Mouse (Mus musculus) embryonic facial prominence, embryonic 12.5 days (tissue): Measurements from ENCODE around the gene Mmp24. TPM values are rescaled to one million over a fixed set of nuclear protein-coding genes. Genes with fewer than 3 reads are reported as not detected.
A peak's percentile ranks its signal among the peaks of the same experiment; 100 is the strongest.

Experiments
- ATAC-seq: fragments of 200-750 bp; cut with Nextera tagmentation; 2 replicates; pipeline ENCODE4 v1.8.0; 2017; ENCODE audit not compliant: insufficient number of reproducible peaks, insufficient read depth, low FRiP score, low TSS enrichment
- H3K27ac ChIP-seq: fragments of 300-500 bp; sonication (generic); 2 replicates; pipeline ENCODE4 v1.5.1; 2016; ENCODE audit warnings: mild to moderate bottlenecking
- H3K27me3 ChIP-seq: fragments of 300-500 bp; sonication (generic); 2 replicates; pipeline ENCODE4 v1.6.1; 2016; ENCODE audit warnings: mild to moderate bottlenecking, moderate library complexity
- H3K36me3 ChIP-seq: fragments of 300-500 bp; sonication (generic); 2 replicates; pipeline ENCODE4 v1.6.1; 2016; ENCODE audit warnings: mild to moderate bottlenecking
- H3K4me1 ChIP-seq: fragments of 300-500 bp; sonication (generic); 2 replicates; pipeline ENCODE4 v1.6.1; 2016
- H3K4me2 ChIP-seq: fragments of 300-500 bp; sonication (generic); replicated peaks from 2 replicates; pipeline ENCODE4 v1.6.1; 2016; ENCODE audit warnings: mild to moderate bottlenecking, moderate library complexity
- H3K4me3 ChIP-seq: fragments of 300-500 bp; sonication (generic); 2 replicates; pipeline ENCODE4 v1.5.1; 2016; ENCODE audit warnings: mild to moderate bottlenecking
- H3K9ac ChIP-seq: fragments of 300-500 bp; sonication (generic); 2 replicates; pipeline ENCODE4 v1.6.1; 2016; ENCODE audit warnings: mild to moderate bottlenecking, moderate library complexity
- H3K9me3 ChIP-seq: fragments of 300-500 bp; sonication (generic); 2 replicates; pipeline ENCODE4 v1.6.1; 2016; ENCODE audit warnings: mild to moderate bottlenecking, moderate library complexity
- WGBS: fragments of 180-500 bp; shearing (Covaris S2); methylation state at CpG from one replicate; pipeline ENCODE4 v1.1.7; 2016; 5-methylcytosine and 5-hydroxymethylcytosine counted together
- polyA plus RNA-seq: library from polyadenylated mRNA; unstranded; fragments of >200 nt; fragmentation: Nextera tagmentation; extraction: Ambion mirVana; gene quantifications from 2 replicates; pipeline ENCODE4 v1.2.1, GENCODE M21; 2016

Gene Mmp24
- polyA plus RNA-seq, 1 experiment from 2014 or later, result 0.61 TPM

GRCm38 (mm10) chr2:155743351-155743750 is 31.8 kb upstream of the Mmp24 start:
- WGBS, result 92% methylated on average over 9 of the region's 9 CpGs
- H3K4me1 ChIP-seq, result no peaks in the 10 kb centered on the region
- H3K9me3 ChIP-seq, result no peaks in the 10 kb centered on the region
- H3K27ac ChIP-seq, result no peak overlapping the region
- ATAC-seq, result no peak
- no peaks in the 10 kb centered on the region for H3K36me3 ChIP-seq
- no peaks in the 10 kb centered on the region for H3K27me3 ChIP-seq
- H3K9ac ChIP-seq, result no peak overlapping the region
- no peak overlapping the region for H3K4me3 ChIP-seq
- no peak overlapping the region for H3K4me2 ChIP-seq

GRCm38 (mm10) chr2:155745487-155745886 is 29.7 kb upstream of the Mmp24 start:
- H3K9ac ChIP-seq, result no peak overlapping the region
- no peak for ATAC-seq
- no peaks in the 10 kb centered on the region for H3K9me3 ChIP-seq
- H3K27ac ChIP-seq, result no peak overlapping the region
- H3K36me3 ChIP-seq, result no peaks in the 10 kb centered on the region
- no peak overlapping the region for H3K4me2 ChIP-seq
- no peaks in the 10 kb centered on the region for H3K27me3 ChIP-seq
- no peaks in the 10 kb centered on the region for H3K4me1 ChIP-seq
- 60% methylated on average over 3 of the region's 3 CpGs for WGBS
- H3K4me3 ChIP-seq, result no peak overlapping the region

- H3K4me3 ChIP-seq, result no peak overlapping the region
- 0 out of 2 replicates have a peak, but pooled peaks cover 5% of the 10 kb centered on the region for H3K4me1 ChIP-seq
- H3K9ac ChIP-seq, result no peak overlapping the region
- H3K27ac ChIP-seq, result no peak overlapping the region
- no peak overlapping the region for H3K4me2 ChIP-seq
- WGBS, result 86% methylated on average over 4 of the region's 4 CpGs
- H3K27me3 ChIP-seq, result 0 out of 2 replicates have a peak, but pooled peaks cover 2% of the 10 kb centered on the region
- H3K9me3 ChIP-seq, result no peaks in the 10 kb centered on the region
- no peak for ATAC-seq
- H3K36me3 ChIP-seq, result no peaks in the 10 kb centered on the region
Measured at GRCm38 (mm10) chr2:155749394-155749793, 25.7 kb upstream of the Mmp24 start.

DNA sequence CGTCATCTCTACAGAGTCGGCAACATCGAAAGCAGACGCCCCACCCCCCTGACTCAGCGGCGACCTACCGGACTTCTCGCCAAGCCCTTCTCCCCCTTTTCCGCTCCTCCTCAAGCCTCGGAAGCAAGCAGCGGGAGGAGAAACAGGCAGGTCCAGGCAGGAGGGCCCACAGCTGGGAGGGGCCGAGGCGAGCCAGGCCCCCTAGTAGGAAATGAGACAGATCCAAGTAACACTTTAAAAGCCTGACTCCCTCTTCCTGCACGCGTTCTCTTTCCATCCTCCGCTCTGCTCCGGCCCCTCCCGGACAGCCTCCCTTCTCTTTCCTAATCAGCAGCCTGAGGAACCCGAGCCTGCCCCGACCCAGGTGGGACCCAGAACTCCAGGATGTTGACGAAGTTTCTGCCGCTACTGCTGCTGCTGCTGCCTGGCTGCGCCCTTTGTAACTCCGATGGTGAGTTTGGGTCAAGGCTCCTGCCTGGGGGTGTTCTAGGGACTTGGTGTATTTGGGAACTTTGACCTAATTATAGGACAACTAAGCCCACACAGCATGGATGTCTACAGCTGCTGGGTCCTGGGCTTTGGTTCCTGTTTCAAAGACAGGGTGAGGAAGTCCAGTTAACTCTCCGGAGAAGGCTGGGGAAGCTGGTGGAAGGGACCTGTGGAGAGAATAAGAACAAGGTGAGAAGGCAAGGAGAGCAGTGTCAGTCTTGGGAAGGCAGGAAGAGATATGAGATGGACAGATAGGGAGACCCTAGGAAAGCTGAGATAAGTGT is 23.9 kb upstream of the Mmp24 start, which contains the start of gene Procr:
Gene Procr (plus strand): TSS at position 104 of the 773 bp plus-strand sequence.
- Histone ChIP-seq H3K4me3 (peak within 1 kb of the TSS; percentile 33), H3K9me3 (no peaks in the 10 kb centered on the region), H3K4me1 (0 out of 2 replicates have a peak, but pooled peaks cover 5% of the 10 kb centered on the region), H3K9ac (peak within 1 kb of the TSS; percentile 35), H3K4me2 (peak within 1 kb of the TSS; percentile 73), H3K36me3 (no peaks in the 10 kb centered on the region), H3K27ac (no peak within 1 kb of the TSS), H3K27me3 (0 out of 2 replicates have a peak, but pooled peaks cover 2% of the 10 kb centered on the region)
- ATAC-seq, result 0 out of 2 replicates have a peak, but pooled peaks have one; percentile 10
- WGBS, result 2% methylated on average over 25 of the region's 25 CpGs

DNA sequence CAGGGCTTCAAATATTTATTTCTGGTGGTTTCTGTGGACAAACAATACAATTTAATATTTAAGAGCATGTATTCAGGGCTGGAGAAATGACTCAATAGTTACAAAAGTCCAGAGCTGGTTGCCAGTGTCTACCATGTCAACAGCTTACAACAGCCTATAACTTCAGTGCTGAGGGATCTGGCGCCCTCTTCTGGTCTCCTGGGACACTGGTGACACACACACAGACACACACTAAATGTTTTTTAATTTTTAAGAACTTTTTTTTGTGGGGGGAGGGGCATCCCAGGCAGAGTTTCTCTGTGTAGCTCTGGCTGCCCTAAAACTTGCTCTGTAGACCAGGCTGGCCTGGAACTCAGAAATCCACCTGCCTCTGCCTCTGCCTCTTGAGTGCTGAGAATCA is 19.4 kb upstream of the Mmp24 start:
- no peak overlapping the region for H3K4me2 ChIP-seq
- H3K4me3 ChIP-seq, result no peak overlapping the region
- H3K27ac ChIP-seq, result no peak overlapping the region
- H3K9me3 ChIP-seq, result no peaks in the 10 kb centered on the region
- 0 out of 2 replicates have a peak, but pooled peaks cover 2% of the 10 kb centered on the region for H3K27me3 ChIP-seq
- H3K9ac ChIP-seq, result no peak overlapping the region
- WGBS, result 0% methylated on average over 1 of the region's 1 CpGs
- no peaks in the 10 kb centered on the region for H3K36me3 ChIP-seq
- no peak for ATAC-seq
- H3K4me1 ChIP-seq, result 0 out of 2 replicates have a peak, but pooled peaks cover 5% of the 10 kb centered on the region

- WGBS, result 52% methylated on average over 14 of the region's 14 CpGs
- H3K4me1 ChIP-seq, result no peaks in the 10 kb centered on the region
- no peak overlapping the region for H3K27ac ChIP-seq
- H3K4me2 ChIP-seq, result no peak overlapping the region
- no peaks in the 10 kb centered on the region for H3K9me3 ChIP-seq
- H3K27me3 ChIP-seq, result 0 out of 2 replicates have a peak, but pooled peaks cover 2% of the 10 kb centered on the region
- no peaks in the 10 kb centered on the region for H3K36me3 ChIP-seq
- H3K4me3 ChIP-seq, result no peak overlapping the region
- no peak for ATAC-seq
- H3K9ac ChIP-seq, result no peak overlapping the region
Measured at GRCm38 (mm10) chr2:155756855-155757566, 18.1 kb upstream of the Mmp24 start.

- Histone ChIP-seq H3K36me3 (no peaks in the 10 kb centered on the region), H3K27ac (no peak overlapping the region), H3K9ac (peak overlapping the region; percentile 30; the same call in 1 of the 2 replicates), H3K9me3 (no peaks in the 10 kb centered on the region), H3K4me2 (no peak overlapping the region), H3K4me1 (no peaks in the 10 kb centered on the region), H3K27me3 (peaks cover 7% of the 10 kb centered on the region; the same call in 1 of the 2 replicates), H3K4me3 (no peak overlapping the region)
- 51% methylated on average over 13 of the region's 13 CpGs for WGBS
- ATAC-seq, result no peak
Measured at GRCm38 (mm10) chr2:155764679-155765418, 10.3 kb upstream of the Mmp24 start.

- Histone ChIP-seq H3K27me3 (peaks cover 45% of the 10 kb centered on the region), H3K9ac (no peak overlapping the region), H3K36me3 (no peaks in the 10 kb centered on the region), H3K4me1 (peaks cover 4% of the 10 kb centered on the region; the same call in 1 of the 2 replicates), H3K4me3 (no peak overlapping the region), H3K9me3 (no peaks in the 10 kb centered on the region), H3K4me2 (no peak overlapping the region), H3K27ac (no peak overlapping the region)
- no peak for ATAC-seq
- WGBS, result 68% methylated on average over 4 of the region's 4 CpGs
Measured at GRCm38 (mm10) chr2:155773664-155774063, 1.5 kb upstream of the Mmp24 start.

DNA sequence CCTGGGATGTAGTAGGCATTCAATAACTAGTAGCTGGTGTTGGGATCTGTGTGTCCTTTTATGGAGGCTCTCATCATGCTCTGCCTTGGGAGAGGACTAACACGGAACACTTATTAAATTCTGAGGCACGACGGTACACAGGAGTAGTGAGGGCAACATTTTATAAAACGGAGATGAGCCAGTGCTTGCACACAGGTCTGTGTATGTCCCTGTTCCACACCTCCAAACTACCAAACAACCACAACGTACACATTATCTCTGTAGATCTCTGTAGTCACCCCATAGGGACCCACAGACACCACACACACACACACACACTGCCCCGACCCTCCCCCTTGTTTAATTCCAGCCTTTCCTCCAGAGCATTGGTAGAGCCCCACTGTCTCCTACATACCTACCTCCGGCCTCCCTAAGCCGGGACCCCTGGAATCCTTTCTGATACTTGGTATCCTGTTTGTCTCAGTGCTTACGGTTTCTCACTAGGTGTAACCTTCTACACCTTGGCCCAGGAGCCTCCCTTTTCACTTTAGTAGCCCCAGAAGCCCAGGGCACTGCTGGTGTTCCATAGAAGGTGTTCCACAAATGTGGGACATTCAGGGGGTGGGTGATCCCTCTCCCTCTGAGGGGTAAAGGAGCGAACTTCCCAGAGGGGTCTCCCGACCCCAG is 748 bp upstream of the Mmp24 start:
- Histone ChIP-seq H3K27ac (no peak overlapping the region), H3K4me3 (peak overlapping the region; percentile 47; the same call in 1 of the 2 replicates), H3K4me1 (peaks cover 4% of the 10 kb centered on the region; the same call in 1 of the 2 replicates), H3K36me3 (no peaks in the 10 kb centered on the region), H3K4me2 (peak overlapping the region; percentile 92), H3K27me3 (peaks cover 45% of the 10 kb centered on the region), H3K9ac (no peak overlapping the region), H3K9me3 (no peaks in the 10 kb centered on the region)
- no peak for ATAC-seq
- WGBS, result 59% methylated on average over 11 of the region's 11 CpGs

- no peak overlapping the region for H3K27ac ChIP-seq
- WGBS, result under 1% methylated on average over 44 of the region's 44 CpGs
- H3K9ac ChIP-seq, result 0 out of 2 replicates have a peak overlapping the region, but pooled peaks have one; percentile 27
- no peaks in the 10 kb centered on the region for H3K9me3 ChIP-seq
- H3K4me1 ChIP-seq, result peaks cover 4% of the 10 kb centered on the region; the same call in 1 of the 2 replicates
- H3K36me3 ChIP-seq, result no peaks in the 10 kb centered on the region
- H3K4me2 ChIP-seq, result peak overlapping the region; percentile 92
- peaks cover 45% of the 10 kb centered on the region for H3K27me3 ChIP-seq
- peak; percentile 73; the same call in 1 of the 2 replicates for ATAC-seq
- peak overlapping the region; percentile 47 for H3K4me3 ChIP-seq
Measured at GRCm38 (mm10) chr2:155775685-155776263, 632 bp downstream of the Mmp24 start.
